Mouse (Mus musculus) thymus, adult 2 months (tissue): ENCODE results near the gene Dlx2.

Experiments used
- CTCF ChIP-seq: fragments of 200-500 bp; IDR thresholded peaks from 2 replicates; pipeline ENCODE4 v1.5.1; 2012; ENCODE audit warnings: mild to moderate bottlenecking, control low read depth, low read length, moderate library complexity, borderline replicate concordance; ENCODE audit not compliant: control insufficient read depth, poor library complexity, insufficient read depth; ENCODE audit errors: extremely low read depth
- POLR2A ChIP-seq: fragments of 200-500 bp; IDR thresholded peaks from 2 replicates; pipeline ENCODE4 v1.6.1; 2012; ENCODE audit warnings: mild to moderate bottlenecking, low read length, control low read depth, moderate library complexity; ENCODE audit not compliant: control insufficient read depth, poor library complexity, insufficient read depth; ENCODE audit errors: extremely low read depth

GRCm38 (mm10) chr2:71511209-71511608 is 35.3 kb downstream of the Dlx2 start:
- no peak for TF ChIP-seq CTCF
- no peak for TF ChIP-seq POLR2A
